Comparison of ENCODE assay signal across 9 mouse cellular contexts in the genomic region with DNA sequence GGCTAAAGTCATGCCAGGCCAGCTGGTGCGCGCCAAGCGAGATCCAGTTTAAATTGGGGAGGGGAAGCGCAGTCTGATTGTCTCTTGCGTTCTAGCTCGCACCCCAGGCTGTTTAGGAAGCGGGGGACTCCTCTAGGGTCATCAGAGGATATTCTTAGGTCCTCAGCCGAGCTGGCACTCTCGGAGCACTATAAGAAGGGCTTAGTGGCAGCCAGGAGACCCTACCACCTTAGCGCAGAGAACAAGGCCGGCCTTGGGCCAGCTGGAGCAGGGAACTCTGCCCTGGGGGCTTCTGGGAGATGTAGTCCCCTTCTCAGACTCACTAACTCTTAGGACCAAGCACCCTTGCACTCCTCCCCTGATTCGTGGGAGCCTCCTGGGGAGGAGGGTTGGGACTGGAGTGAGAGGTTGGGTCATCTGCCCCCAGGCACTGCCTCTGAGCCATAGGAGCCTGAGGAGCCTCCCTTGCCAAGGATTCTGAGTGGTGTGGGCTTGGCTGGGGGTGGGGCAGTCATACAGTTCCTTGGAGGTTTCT. TPM values are rescaled to one million over a fixed set of nuclear protein-coding genes. Genes with fewer than 3 reads are reported as not detected.
A peak's percentile ranks its signal among the peaks of the same experiment; 100 is the strongest.
DNase-seq lines count a peak whose midpoint lies in the region; ATAC-seq lines count a peak whose summit lies in the region.
"Had no signal": no experiment of that assay in that cellular context is flagged by ENCODE, and none has a peak within 500 bp of the region (broad histone marks: within the 10 kb centered on the region; RNA-seq: fewer than 3 reads in every experiment).

No protein-coding gene starts in this region.

- H3K9me3 ChIP-seq in liver, embryonic 16.5 days (replicated peaks; ENCODE audit: control insufficient read depth, low read length) = no peaks in the 10 kb centered on the region
- no peaks in the 10 kb centered on the region for H3K9me3 ChIP-seq in neural tube, embryonic 14.5 days (ENCODE audit: control insufficient read depth, low read length)

- H3K36me3 ChIP-seq in liver, embryonic 16.5 days (ENCODE audit: control insufficient read depth, insufficient read depth) = no peaks in the 10 kb centered on the region
- H3K36me3 ChIP-seq in neural tube, embryonic 14.5 days (ENCODE audit: control insufficient read depth, insufficient read depth, low read length) = no peaks in the 10 kb centered on the region

- peak; percentile 54 for DNase-seq in urinary bladder, adult 2 months (ENCODE audit: low spot score)
- DNase-seq in urinary bladder, postnatal 10 days (ENCODE audit: low spot score) = no peak
- DNase-seq in cerebellum, adult 9-11 months = peak; percentile 80
- DNase-seq in kidney, adult 18-20 months = peak; percentile 76

- H3K27me3 ChIP-seq in liver, embryonic 16.5 days (ENCODE audit: control insufficient read depth, insufficient read depth, low read depth, low read length) = peaks cover 55% of the 10 kb centered on the region
- no peaks in the 10 kb centered on the region for H3K27me3 ChIP-seq in neural tube, embryonic 14.5 days (ENCODE audit: control insufficient read depth, insufficient read depth, low read length)

- H3K27ac ChIP-seq in liver, embryonic 16.5 days (ENCODE audit: low read length) = peak overlapping the region; percentile 2; the same call in 1 of the 2 replicates
- H3K27ac ChIP-seq in neural tube, embryonic 14.5 days (ENCODE audit: low read depth, low read length) = peak overlapping the region; percentile 94

- peak overlapping the region; percentile 72 for H3K4me3 ChIP-seq in liver, embryonic 16.5 days (ENCODE audit: low read depth, low read length)
- H3K4me3 ChIP-seq in neural tube, embryonic 14.5 days (ENCODE audit: low read depth, low read length) = peak overlapping the region; percentile 79

- H3K4me1 ChIP-seq in liver, embryonic 16.5 days (ENCODE audit: control insufficient read depth, low read depth, low read length) = peaks cover 19% of the 10 kb centered on the region
- H3K4me1 ChIP-seq in neural tube, embryonic 14.5 days (ENCODE audit: control insufficient read depth, insufficient read depth, low read length) = peaks cover 52% of the 10 kb centered on the region

- peak overlapping the region; percentile 57 for H3K4me2 ChIP-seq in liver, embryonic 16.5 days (ENCODE audit: low read depth, low read length)
- peak overlapping the region; percentile 92 for H3K4me2 ChIP-seq in neural tube, embryonic 14.5 days (ENCODE audit: low read depth, low read length)

- WGBS in liver, embryonic 16.5 days (ENCODE audit: insufficient replicate concordance) = 1% methylated on average over 12 of the region's 12 CpGs
- 1% methylated on average over 12 of the region's 12 CpGs for WGBS in neural tube, embryonic 14.5 days

- ATAC-seq in granulocyte monocyte progenitor cell, adult 5-6 weeks (replicated peaks; ENCODE audit: poor library complexity, severe bottlenecking) = 0 out of 2 replicates have a peak, but pooled peaks have one; percentile 15
- ATAC-seq in liver, embryonic 16.5 days (ENCODE audit: low read depth) = no peak
- no peak for ATAC-seq in neural tube, embryonic 14.5 days (ENCODE audit: low read depth)
- ATAC-seq in megakaryocyte-erythroid progenitor cell, adult 5-6 weeks (replicated peaks; ENCODE audit: low FRiP score, low TSS enrichment, poor library complexity, severe bottlenecking) = no peak

- H3K9ac ChIP-seq in liver, embryonic 16.5 days (ENCODE audit: low read depth, low read length) = peak overlapping the region; percentile 67
- H3K9ac ChIP-seq in neural tube, embryonic 14.5 days (replicated peaks; ENCODE audit: low read depth, low read length) = peak overlapping the region; percentile 93

RNA-seq across cellular contexts. Expression of a gene that starts 1.0 kb away (rescaled TPM):
- polyA plus RNA-seq in urinary bladder, adult 2 months (2012; rRNA removed) = 11.1 and 29.7 TPM in 2 replicates
- total RNA-seq in granulocyte monocyte progenitor cell, adult 5-6 weeks (2014; fragmentation: Nextera tagmentation) = 8.7 and 13.0 TPM in 2 replicates
- 1.6 and 2.6 TPM in 2 replicates for total RNA-seq in granulocyte monocyte progenitor cell, adult 5-6 weeks (2017)
- 2.2 TPM in 2 replicates for polyA plus RNA-seq in liver, embryonic 16.5 days (2015; fragmentation: Nextera tagmentation; extraction: Ambion mirVana)
- 11.5 and 12.3 TPM in 2 replicates for polyA plus RNA-seq in neural tube, embryonic 14.5 days (2014; fragmentation: Nextera tagmentation; extraction: Ambion mirVana)
- total RNA-seq in megakaryocyte-erythroid progenitor cell, adult 5-6 weeks (2014; fragmentation: Nextera tagmentation) = 4.8 and 5.5 TPM in 2 replicates
- total RNA-seq in megakaryocyte-erythroid progenitor cell, adult 5-6 weeks (2017) = 0.52 and 3.7 TPM in 2 replicates

RNA-seq across cellular contexts. Expression of a gene that starts 28.8 kb away (rescaled TPM):
- 788 and 1,023 TPM in 2 replicates for polyA plus RNA-seq in urinary bladder, adult 2 months (2012; rRNA removed)
- total RNA-seq in granulocyte monocyte progenitor cell, adult 5-6 weeks (2014; fragmentation: Nextera tagmentation) = not detected in 2 replicates
- not detected in 2 replicates for total RNA-seq in granulocyte monocyte progenitor cell, adult 5-6 weeks (2017)
- not detected in 2 replicates for polyA plus RNA-seq in liver, embryonic 16.5 days (2015; fragmentation: Nextera tagmentation; extraction: Ambion mirVana)
- not detected in 2 replicates for polyA plus RNA-seq in neural tube, embryonic 14.5 days (2014; fragmentation: Nextera tagmentation; extraction: Ambion mirVana)
- not detected in 2 replicates for total RNA-seq in megakaryocyte-erythroid progenitor cell, adult 5-6 weeks (2014; fragmentation: Nextera tagmentation)
- not detected in 2 replicates for total RNA-seq in megakaryocyte-erythroid progenitor cell, adult 5-6 weeks (2017)

RNA-seq across cellular contexts. Expression of a gene that starts 42.6 kb away (rescaled TPM):
- 0.28 and 0.63 TPM in 2 replicates for polyA plus RNA-seq in urinary bladder, adult 2 months (2012; rRNA removed)
- not detected in 2 replicates for total RNA-seq in granulocyte monocyte progenitor cell, adult 5-6 weeks (2014; fragmentation: Nextera tagmentation)
- not detected in 2 replicates for total RNA-seq in granulocyte monocyte progenitor cell, adult 5-6 weeks (2017)
- polyA plus RNA-seq in liver, embryonic 16.5 days (2015; fragmentation: Nextera tagmentation; extraction: Ambion mirVana) = not detected in 2 replicates
- not detected in 2 replicates for polyA plus RNA-seq in neural tube, embryonic 14.5 days (2014; fragmentation: Nextera tagmentation; extraction: Ambion mirVana)
- not detected in 2 replicates for total RNA-seq in megakaryocyte-erythroid progenitor cell, adult 5-6 weeks (2014; fragmentation: Nextera tagmentation)
- not detected in 2 replicates for total RNA-seq in megakaryocyte-erythroid progenitor cell, adult 5-6 weeks (2017)
- total RNA-seq: gastrocnemius, adult 8-10 months had no signal

Comparison
In these comparisons a context has a peak if more than half of its experiments do, and no peak if none do; other contexts are left out.
1. RNA of a gene that starts 28.8 kb away (polyA plus RNA-seq): 788 to 1,023 TPM in urinary bladder, adult 2 months; not detected in neural tube, embryonic 14.5 days and not detected in liver, embryonic 16.5 days; every median in the first group is over 100 times any median in the second.